Mouse (Mus musculus): ENCODE results near the gene Srcin1. TPM values are rescaled to one million over a fixed set of nuclear protein-coding genes. Genes with fewer than 3 reads are reported as not detected.

Srcin1 gene
- total RNA-seq, 2 experiments from 2014 or later: 0.19 to 0.20 TPM

DNA sequence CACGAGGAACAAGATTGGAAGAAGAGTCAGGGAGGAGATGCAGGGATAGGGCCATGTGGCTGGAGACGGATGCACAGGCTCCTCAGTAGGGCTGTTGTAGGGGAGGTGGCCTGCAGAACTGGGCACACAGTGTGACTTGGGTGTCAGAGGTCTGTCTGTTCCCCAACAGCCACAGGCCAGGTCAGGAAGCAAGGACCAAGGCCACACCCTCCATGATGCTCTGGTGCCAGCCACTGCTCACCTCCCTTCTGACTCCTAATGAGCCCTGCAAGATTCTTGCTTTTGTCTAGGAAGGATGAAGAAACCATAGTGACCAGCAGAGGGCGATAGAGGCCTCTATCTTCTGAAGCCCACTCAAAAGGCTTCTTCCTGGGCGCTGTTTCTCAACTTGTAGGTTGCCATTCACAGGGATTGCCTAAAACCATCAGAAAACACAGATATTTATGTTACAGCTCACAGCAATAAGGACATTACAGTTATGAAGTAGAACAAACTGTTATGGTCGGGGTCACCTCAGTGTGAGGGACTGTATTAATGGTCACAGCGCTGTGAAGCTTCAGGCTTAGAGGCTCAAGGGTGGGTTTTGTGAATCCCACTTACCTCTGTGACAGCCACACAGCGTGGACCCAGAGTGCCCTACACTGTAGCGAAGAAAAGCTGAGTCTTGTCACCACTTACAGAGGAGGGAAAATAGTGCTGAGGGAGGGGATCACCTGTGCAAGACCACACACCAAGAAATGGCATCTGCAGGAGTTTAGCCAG lies 99.5 kb downstream of the Srcin1 start:
- peak; percentile 67 to 77 for DNase-seq
- intact Hi-C loops (cut with DNase I): loop anchor here (5.0 kb wide), 1 partner anchor 146 kb away; no protein-coding TSS in a partner anchor

DNA sequence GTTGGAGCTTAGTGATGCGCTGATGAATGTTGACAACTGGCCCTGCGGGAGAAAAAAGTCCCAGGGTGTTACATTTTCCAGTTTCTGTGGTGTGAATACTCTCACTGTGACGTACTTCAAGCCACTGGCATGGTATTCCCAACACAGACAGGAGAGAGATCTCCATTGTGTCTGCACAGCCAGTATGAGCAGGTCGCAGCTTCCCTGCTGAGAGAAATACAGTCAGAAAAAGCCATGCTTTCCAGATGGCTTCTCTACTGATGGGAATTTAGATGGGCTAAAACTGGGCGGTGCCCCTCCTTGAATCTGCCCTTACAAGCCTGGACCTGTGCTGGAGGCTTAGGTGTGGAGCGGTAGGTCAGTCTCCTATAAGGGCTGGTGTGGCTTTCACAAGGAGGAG lies 104.7 kb downstream of the Srcin1 start:
- no peak for DNase-seq
- intact Hi-C loops (cut with DNase I): no loop called here

GRCm38 (mm10) chr11:97469828-97470227 lies 106.2 kb downstream of the Srcin1 start:
- intact Hi-C loops (cut with DNase I): loop anchor here (1.0 to 5.0 kb wide), 3 partner anchors 38 to 108 kb away; partner anchors contain the start of gene Socs7
- DNase-seq: no peak

- peak; percentile 87 to 94 for DNase-seq
These were observed 107.2 kb downstream of the Srcin1 start for GRCm38 (mm10) chr11:97468639-97469287.

GRCm38 (mm10) chr11:97466444-97467160 lies 109.4 kb downstream of the Srcin1 start:
- intact Hi-C loops (cut with DNase I): loop anchor here (5.0 kb wide), 1 partner anchor 104 kb away; the partner anchor contains the start of gene Socs7

More at GRCm38 (mm10) chr11:97468639-97469287, 107.2 kb downstream of the Srcin1 start:
- intact Hi-C loops (cut with DNase I): loop anchor here (1.0 to 5.0 kb wide), 3 partner anchors 36 to 106 kb away; partner anchors contain the start of gene Socs7

GRCm38 (mm10) chr11:97465957-97466356 lies 110.0 kb downstream of the Srcin1 start:
- intact Hi-C loops (cut with DNase I): loop anchor here (5.0 kb wide), 1 partner anchor 104 kb away; the partner anchor contains the start of gene Socs7

More at GRCm38 (mm10) chr11:97466444-97467160, 109.4 kb downstream of the Srcin1 start:
- no peak for DNase-seq

DNA sequence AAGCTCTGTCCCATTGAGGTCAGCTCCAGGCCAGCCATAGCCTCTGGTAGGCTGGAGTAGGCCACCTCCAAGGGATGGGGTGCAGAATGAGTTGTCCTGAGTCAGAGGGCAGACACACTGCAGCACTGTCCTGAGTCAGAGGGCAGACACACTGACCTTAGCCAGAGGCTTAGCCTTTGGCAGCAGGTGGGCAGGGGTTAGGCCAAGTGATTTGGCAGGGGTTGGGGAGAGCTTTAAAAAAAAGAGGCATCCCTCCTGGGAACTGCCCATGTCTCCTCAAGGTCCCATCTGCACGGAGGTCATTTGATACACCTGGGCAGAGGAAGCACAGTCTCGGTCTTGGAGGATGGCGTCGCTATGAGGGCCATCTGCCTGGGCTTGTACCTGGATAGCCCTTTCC lies 112.0 kb downstream of the Srcin1 start:
- intact Hi-C loops (cut with DNase I): no loop called here
- DNase-seq: no peak

More at GRCm38 (mm10) chr11:97465957-97466356, 110.0 kb downstream of the Srcin1 start:
- DNase-seq: no peak

- intact Hi-C loops (cut with DNase I): no loop called here
- DNase-seq: no peak
These were observed 112.8 kb downstream of the Srcin1 start for GRCm38 (mm10) chr11:97463166-97463565.

- DNase-seq: no peak
- intact Hi-C loops (cut with DNase I): no loop called here
These were observed 113.4 kb downstream of the Srcin1 start for GRCm38 (mm10) chr11:97462538-97462937.

DNA sequence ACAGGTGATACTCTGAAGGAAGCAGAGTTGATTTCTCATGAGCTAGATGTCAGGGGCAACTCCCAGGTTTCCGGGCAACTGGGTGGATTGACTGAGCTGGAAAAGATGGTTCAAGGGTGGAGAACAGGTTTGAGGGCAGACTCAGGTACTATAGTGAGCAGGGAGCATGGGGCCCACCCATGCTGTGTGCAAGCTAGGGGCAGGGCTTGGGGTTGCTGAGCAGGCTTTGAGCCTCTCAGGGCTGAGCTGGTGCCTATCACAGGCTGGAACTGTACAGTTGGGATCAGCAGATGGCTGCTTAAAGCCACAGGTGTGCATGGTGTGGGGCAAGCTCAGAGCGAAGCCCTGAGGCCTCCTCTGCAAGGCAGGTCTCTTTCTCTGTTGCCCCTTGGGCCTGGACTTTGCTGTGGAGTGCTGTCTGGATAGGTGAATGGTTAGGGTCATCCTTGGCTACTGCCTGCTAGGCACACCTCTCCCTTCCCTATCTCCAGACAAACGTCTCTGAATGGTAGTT lies 114.6 kb downstream of the Srcin1 start:
- intact Hi-C loops (cut with DNase I): no loop called here
- DNase-seq: no peak

Other genes starting within 250 kb of the Srcin1 start
- gene Gpr179, start 224.1 kb downstream of the Srcin1 start, total RNA-seq (2021): under 1 TPM; 0.02 to 0.05 TPM
- gene Socs7, start 213.6 kb downstream of the Srcin1 start, total RNA-seq (2021): 10 to 100 TPM; 19.9 to 20.2 TPM
- gene Arhgap23, start 160.7 kb downstream of the Srcin1 start, total RNA-seq (2021): 10 to 100 TPM; 34.4 to 34.7 TPM
- not detected for gene 4933428G20Rik, start 75.8 kb downstream of the Srcin1 start, total RNA-seq (2021)
- 1 to 10 TPM in 1 of 2 experiments, under 1 TPM in 1; 0.57 to 1.0 TPM for gene Epop, start 53.5 kb upstream of the Srcin1 start, total RNA-seq (2021)
- gene Mllt6, start 87.2 kb upstream of the Srcin1 start, total RNA-seq (2021): 10 to 100 TPM; 55.8 to 61.7 TPM
- 100 to 1,000 TPM; 120 TPM for gene Cisd3, start 109.6 kb upstream of the Srcin1 start, total RNA-seq (2021)
- gene Pcgf2, start 124.3 kb upstream of the Srcin1 start, total RNA-seq (2021): 10 to 100 TPM; 21.4 to 21.7 TPM
- gene Psmb3, start 127.2 kb upstream of the Srcin1 start, total RNA-seq (2021): 100 to 1,000 TPM; 184 to 186 TPM
- 10 to 100 TPM; 19.4 to 26.7 TPM for gene Pip4k2b, start 168.5 kb upstream of the Srcin1 start, total RNA-seq (2021)
- gene Cwc25, start 190.4 kb upstream of the Srcin1 start, total RNA-seq (2021): 10 to 100 TPM; 10.8 to 11.8 TPM
- not detected for gene 1700001P01Rik, start 199.7 kb upstream of the Srcin1 start, total RNA-seq (2021)
- gene Rpl23, start 206.3 kb upstream of the Srcin1 start, total RNA-seq (2021): 100 to 1,000 TPM; 677 to 703 TPM
- gene Lasp1, start 222.8 kb upstream of the Srcin1 start, total RNA-seq (2021): 10 to 100 TPM; 74.9 to 76.4 TPM